Mouse (Mus musculus): ENCODE data around the gene Pgam2. TPM values are rescaled to one million over a fixed set of nuclear protein-coding genes. Genes with fewer than 3 reads are reported as not detected.

Pgam2 gene
- polyA plus RNA-seq, 1 experiment, result 0.58 TPM

GRCm38 (mm10) chr11:5766019-5766418, 37.5 kb downstream of the Pgam2 start:
- DNase-seq (ENCODE audit: low spot score), result no peak

DNA sequence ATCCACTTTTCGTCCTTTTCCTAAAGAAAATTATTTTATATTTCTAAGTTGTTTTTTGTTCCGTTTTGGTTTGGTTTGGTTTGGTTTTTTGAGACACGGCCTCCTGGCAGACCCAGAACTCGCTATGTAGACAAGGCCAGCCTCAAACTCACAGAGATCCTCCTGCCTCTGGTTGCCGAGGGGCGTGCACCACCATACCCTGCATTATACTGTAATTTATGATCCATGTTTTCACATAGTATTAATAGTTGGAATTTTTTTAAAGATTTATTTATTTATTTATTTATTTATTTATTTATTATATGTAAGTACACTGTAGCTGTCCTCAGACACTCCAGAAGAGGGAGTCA, 40.9 kb downstream of the Pgam2 start:
- no peak for DNase-seq (ENCODE audit: low spot score)

DNA sequence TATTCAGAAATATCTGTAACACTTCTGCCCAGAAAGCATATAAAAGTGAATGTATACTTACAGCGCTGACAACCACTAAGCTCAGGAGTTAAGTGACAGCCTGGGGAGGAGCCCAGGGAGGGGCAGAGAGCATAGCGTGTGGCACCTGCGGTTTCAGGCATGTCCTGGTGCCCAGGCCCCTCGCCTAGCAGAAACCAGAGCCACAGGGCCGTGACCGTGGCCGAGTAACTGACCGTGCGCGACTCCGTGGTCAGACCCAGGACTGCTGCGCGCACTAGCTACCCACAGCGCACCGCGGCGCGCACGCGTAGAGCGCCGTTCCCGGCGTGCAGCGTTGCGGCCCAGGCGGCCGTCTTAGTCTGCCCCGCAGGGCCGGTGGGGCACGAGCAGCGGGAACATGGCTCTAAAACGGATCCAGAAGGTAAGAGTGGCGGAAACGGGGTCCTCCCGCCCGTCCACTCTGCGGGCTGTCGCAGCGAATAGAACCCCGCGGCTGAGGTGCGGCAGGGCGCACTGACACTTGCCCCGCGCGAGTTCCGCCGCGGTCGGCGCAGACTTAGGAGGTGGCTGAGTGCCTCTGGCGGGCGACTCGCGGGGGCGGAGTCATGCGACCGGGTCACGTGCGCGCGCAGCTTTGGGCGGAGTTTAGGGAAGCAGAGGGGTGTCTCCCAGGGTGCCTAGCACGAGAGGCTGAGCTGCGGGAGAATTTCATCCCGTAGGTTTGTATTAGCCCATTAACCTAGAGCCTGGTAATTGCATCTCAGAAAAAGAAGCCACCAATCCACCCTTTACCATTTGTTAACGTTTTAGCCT, 41.5 kb downstream of the Pgam2 start, which contains the start of gene Urgcp:
Gene Urgcp (minus strand): TSS at position 557 of the 813 bp plus-strand sequence.
- peak; percentile 91 for DNase-seq (ENCODE audit: low spot score)

DNA sequence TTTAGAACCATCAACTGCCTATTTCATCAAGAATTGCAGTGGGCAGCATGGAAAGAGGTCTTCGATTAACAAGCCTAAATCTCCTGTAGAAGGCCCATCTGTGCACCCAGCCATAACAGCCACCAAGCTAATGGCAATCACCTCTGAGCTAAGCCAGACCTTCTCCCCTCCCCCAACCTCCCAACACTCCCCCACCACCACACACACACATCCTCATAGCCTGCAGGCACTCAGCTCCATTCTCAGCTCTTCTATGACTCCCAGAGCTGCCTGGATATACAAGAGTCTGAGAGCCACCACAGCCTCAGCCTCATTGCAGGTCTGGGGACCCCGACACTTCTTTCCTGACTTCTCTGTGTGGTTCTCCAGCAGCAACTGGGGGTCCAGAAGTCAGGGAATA, 49.8 kb downstream of the Pgam2 start:
- DNase-seq (ENCODE audit: low spot score), result no peak

Other genes with a start within 250 kb of the Pgam2 start
- not detected in 2 replicates for gene Ankrd36, start 234.0 kb downstream of the Pgam2 start, polyA plus RNA-seq (2012; rRNA removed)
- 81.2 and 82.7 TPM in 2 replicates for gene Mrps24, start 88.1 kb downstream of the Pgam2 start, polyA plus RNA-seq (2012; rRNA removed)
- gene Urgcp, start 41.4 kb downstream of the Pgam2 start, polyA plus RNA-seq (2012; rRNA removed), result 20.2 and 21.0 TPM in 2 replicates
- gene Dbnl, start 15.2 kb downstream of the Pgam2 start, polyA plus RNA-seq (2012; rRNA removed), result 97.5 and 103 TPM in 2 replicates
- 28.0 and 30.4 TPM in 2 replicates for gene Polm, start 34.3 kb upstream of the Pgam2 start, polyA plus RNA-seq (2012; rRNA removed)
- 110 and 160 TPM in 2 replicates for gene Aebp1, start 58.2 kb upstream of the Pgam2 start, polyA plus RNA-seq (2012; rRNA removed)
- gene Pold2, start 74.6 kb upstream of the Pgam2 start, polyA plus RNA-seq (2012; rRNA removed), result 36.4 and 43.2 TPM in 2 replicates
- gene Myl7, start 95.0 kb upstream of the Pgam2 start, polyA plus RNA-seq (2012; rRNA removed), result 1.4 and 3.7 TPM in 2 replicates
- gene Gck, start 146.3 kb upstream of the Pgam2 start, polyA plus RNA-seq (2012; rRNA removed), result 0.03 and 0.08 TPM in 2 replicates
- 35.5 and 45.1 TPM in 2 replicates for gene Ykt6, start 152.0 kb upstream of the Pgam2 start, polyA plus RNA-seq (2012; rRNA removed)

Data from urinary bladder, adult 2 months (tissue).